Mouse (Mus musculus) spleen, adult 18-20 months (tissue): ENCODE measurements around the gene 1810062G17Rik.

ENCODE experiments used
- DNase-seq, 2 experiments: peaks; one replicate each; pipeline ENCODE4 v3.0.0; 2022; ENCODE audit warnings: mixed read lengths in 2 of 2

Gene 1810062G17Rik

GRCm38 (mm10) chr3:36475532-36476087, at the start of gene 1810062G17Rik, which contains the start of gene Anxa5:
TSS of gene 1810062G17Rik (plus strand) at chr3:36475937.
TSS of gene Anxa5 (minus strand) at chr3:36475894.
- DNase-seq = peak; percentile 94 to 96

- DNase-seq = no peak
Observed at GRCm38 (mm10) chr3:36427386-36427785, 48.4 kb upstream of the 1810062G17Rik start.

GRCm38 (mm10) chr3:36430360-36430759, 45.4 kb upstream of the 1810062G17Rik start:
- no peak for DNase-seq

GRCm38 (mm10) chr3:36440280-36440679, 35.5 kb upstream of the 1810062G17Rik start:
- DNase-seq = no peak

GRCm38 (mm10) chr3:36442426-36442825, 33.3 kb upstream of the 1810062G17Rik start:
- DNase-seq = peak in 1 of 2 experiments; percentile 35

- no peak for DNase-seq
Observed at GRCm38 (mm10) chr3:36446041-36446440, 29.7 kb upstream of the 1810062G17Rik start.

GRCm38 (mm10) chr3:36446506-36446905, 29.2 kb upstream of the 1810062G17Rik start:
- no peak for DNase-seq

- no peak for DNase-seq
Observed at GRCm38 (mm10) chr3:36446918-36447317, 28.8 kb upstream of the 1810062G17Rik start.

DNA sequence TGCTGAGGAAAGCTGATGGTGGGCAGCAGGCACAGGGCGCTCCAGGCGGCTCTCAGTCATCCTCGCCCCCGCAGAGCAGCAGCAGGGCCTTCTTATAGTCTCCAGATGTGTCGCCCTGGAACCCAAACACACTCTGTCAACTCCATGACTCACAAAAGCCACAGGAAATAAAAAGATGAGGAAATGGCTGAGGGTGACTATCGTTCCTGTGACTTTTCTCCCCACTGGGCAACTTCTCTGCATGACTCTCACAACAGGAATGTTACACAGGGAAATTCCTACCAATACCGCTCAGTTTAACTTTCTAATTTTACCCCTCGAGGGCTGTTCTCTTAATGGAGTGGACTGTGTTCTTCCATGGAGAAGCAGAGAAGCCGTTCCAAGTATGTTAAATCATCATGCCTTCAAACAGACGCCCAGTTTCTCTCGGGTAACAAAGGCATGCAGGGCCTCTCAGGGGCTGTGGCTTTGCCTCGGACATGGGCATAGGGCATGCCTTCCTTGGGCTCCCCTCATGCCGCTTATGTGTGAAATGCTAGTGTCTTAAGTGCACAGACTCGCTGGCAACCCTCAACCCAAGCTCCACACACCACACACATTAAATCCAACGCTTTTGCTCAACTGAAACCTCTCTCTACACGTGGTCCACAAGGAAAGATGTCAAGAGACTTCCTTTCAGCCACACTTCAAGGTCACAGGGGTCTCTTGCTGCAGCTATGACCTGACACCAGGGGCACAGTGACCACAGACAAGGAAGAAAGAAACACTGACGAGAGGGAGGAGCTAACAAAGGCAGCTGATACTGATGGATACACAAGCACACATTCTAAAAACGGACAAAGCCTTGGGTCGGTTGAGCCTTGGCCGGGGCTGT, 26.2 kb upstream of the 1810062G17Rik start:
- no peak for DNase-seq

DNA sequence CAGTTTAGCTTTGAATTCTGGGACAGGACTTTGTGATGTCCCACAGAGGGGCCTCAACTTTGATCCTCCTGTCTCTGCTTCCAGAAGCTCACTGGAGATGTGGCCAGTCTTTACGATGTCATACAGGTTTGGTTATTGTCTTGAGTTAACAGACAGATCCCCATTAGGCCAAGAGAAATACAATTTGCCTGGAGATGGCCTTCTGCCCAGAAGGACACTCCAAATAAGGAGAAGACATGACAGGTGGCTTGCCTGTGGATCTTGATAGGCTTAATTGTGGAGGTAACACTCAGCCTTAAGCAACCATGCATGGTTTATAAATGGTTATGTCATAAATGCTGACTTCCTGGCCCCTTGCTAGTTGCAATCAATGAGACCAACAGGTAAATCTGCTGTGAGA, 23.2 kb upstream of the 1810062G17Rik start:
- no peak for DNase-seq

GRCm38 (mm10) chr3:36455124-36455523, 20.6 kb upstream of the 1810062G17Rik start:
- DNase-seq = no peak

DNA sequence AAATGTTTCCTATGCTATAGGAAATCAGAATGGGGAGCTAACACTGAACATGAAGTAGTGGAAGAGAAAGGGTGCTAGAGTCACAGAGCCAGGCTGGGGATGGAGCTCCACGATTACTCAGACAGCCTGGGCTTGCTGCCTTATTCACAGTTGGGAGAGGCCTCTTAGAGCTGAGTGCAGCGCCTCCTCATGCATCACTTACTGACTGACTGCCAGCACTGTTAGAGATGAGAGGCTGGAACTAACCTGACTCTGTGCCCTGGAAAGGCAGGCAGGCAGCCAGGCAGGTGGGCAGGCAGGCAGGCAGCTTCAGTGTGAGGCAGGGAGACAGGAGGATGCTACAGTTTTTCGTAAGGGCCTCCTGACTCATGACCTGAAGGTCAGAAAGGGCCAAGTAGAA, 20.2 kb upstream of the 1810062G17Rik start:
- DNase-seq = no peak

DNA sequence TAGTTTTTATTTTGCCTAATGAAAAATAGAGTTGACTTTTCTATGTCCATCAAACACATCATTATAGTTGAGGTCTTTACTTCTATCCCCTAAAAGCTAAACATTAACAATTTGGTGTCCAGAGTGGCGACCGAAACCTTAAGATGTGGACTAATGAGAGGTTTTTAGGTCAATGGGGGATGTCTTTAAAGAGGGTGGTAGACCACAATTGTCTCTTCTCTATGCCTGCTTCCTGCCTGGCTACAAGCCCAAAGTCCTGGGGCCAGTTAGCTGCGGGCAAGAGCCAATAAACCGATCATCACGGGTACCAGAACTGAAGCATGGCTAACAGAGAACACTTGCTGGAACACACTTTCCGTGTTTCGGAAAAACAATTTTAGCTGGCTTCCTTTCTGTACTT, 15.0 kb upstream of the 1810062G17Rik start:
- DNase-seq = no peak

DNA sequence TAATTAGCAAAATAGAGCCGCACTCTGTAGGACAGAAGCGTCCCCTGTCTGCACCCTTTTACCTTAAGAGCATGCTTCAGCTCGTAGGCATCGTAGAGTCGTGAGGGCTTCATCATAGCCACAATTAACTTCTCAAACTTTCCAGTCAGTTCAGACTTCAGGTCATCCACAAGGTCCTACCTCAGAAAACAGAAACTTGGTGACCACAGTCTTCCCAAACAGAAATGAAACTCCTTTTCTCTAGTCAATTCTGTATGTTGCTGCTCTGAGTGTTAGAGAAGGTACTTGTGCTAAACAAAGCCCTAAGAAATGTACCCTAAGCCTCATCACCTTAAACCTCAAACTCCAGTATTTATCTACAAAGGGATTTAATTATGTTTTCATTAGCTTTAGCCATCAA, 13.9 kb upstream of the 1810062G17Rik start:
- no peak for DNase-seq

DNA sequence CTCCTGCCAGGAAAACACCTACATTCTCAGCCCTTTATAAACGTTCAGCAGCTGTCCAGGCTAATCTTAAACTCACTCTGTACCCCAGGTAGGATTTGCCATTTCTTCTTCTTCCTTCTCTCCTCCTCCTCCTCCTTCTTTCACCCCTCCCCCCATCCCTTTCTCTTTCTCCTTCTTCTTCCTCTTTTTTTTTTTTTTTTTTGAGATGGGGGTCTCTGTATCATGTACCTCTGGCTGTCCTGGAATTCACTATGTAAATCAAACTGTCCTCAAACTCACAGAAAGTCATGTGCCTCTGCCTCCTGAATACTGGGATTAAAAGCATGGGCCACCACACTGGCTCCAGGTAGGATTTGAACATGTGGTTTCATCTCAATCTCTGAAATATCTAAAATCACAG, 13.4 kb upstream of the 1810062G17Rik start:
- no peak for DNase-seq

- no peak for DNase-seq
Observed at GRCm38 (mm10) chr3:36465538-36465937, 10.2 kb upstream of the 1810062G17Rik start.

- DNase-seq = no peak
Observed at GRCm38 (mm10) chr3:36467632-36468031, 8.1 kb upstream of the 1810062G17Rik start.

DNA sequence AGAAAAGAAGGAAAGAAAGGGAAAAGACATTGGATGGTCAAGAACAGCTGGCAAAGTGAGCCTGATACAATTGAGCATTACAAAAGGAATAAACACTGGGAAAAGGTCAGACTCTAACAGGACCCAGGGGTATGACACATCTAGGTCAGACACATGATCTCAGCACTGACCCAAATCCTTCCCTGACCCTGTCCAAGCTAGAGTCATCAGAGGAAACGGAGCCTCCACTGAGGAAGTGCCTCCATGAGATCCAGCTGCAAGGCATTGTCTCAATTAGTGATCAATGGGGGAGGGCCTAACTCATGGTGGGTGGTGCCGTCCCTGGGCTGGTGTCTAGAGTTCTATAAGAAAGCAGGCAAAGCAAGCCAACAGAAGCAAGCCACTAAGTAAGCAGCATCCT, 6.9 kb upstream of the 1810062G17Rik start:
- no peak for DNase-seq

GRCm38 (mm10) chr3:36471856-36472255, 3.9 kb upstream of the 1810062G17Rik start:
- no peak for DNase-seq

DNA sequence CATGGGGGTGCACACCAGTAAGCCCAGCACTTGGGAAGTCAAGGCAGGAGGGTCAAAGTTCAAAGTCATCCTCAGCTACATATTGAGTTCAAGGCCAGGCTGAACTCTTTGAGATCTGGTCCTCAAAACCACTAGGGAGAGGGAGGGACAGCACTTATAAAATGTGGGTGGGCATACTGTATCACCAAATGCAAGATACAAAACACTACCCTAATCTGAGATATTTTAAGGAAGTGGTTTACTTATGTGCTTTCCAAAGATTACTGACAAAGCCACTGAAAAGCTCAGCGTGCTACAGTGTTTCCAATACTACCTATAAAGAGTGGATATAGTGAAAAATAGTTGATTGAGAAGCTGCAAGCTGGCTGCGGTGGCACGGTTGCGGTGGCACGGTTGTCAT, 2.5 kb upstream of the 1810062G17Rik start:
- no peak for DNase-seq

DNA sequence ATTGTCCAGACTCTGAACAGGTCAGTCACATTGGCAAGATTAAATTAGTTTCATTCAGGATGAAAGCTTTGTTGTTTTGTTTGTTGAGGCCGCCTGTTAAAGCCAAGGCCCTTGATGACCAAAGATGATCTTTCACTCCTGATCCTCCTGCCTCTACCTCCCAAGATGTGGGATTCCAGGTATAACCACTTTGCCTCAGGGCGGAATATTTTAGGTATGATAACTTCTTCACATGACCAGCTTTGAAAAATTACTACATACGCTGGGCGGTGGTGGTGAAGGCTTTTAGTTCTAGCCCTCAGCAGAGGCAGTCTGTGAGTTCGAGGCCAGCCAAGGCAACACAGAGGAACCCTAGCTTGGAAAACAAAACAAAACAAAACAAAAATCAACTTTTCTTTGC, 1.3 kb upstream of the 1810062G17Rik start:
- no peak for DNase-seq

DNA sequence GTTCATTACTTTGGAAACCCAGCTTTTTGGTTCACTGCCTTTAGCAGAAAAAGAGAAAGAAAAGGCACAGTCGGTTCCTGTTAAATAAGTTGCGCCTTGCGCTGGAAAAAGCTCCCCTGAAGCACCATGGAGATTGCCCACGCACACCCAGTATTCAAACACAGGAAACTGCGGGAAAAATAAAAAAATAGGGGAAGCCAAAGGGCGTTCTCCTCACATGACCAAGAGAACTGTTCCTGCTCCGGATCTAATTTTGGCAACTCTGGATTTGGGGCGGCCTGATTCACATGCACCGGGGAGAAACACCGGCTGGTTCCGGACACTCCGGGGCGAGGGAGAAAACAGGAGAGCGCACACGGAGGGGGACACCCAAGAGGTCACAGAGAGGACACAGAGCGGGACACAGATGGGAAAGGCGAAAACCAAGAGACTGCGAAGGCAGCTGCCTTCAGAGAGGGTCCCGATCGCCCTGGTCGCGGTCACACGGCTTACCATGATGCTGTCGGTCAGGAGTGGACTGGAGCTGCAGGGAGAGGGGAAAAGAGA, 726 bp upstream of the 1810062G17Rik start:
- DNase-seq = no peak

GRCm38 (mm10) chr3:36476261-36477155, 771 bp downstream of the 1810062G17Rik start:
- peak; percentile 9 to 14 for DNase-seq
